Mouse (Mus musculus): ENCODE results near the gene Enpp1.

DNA sequence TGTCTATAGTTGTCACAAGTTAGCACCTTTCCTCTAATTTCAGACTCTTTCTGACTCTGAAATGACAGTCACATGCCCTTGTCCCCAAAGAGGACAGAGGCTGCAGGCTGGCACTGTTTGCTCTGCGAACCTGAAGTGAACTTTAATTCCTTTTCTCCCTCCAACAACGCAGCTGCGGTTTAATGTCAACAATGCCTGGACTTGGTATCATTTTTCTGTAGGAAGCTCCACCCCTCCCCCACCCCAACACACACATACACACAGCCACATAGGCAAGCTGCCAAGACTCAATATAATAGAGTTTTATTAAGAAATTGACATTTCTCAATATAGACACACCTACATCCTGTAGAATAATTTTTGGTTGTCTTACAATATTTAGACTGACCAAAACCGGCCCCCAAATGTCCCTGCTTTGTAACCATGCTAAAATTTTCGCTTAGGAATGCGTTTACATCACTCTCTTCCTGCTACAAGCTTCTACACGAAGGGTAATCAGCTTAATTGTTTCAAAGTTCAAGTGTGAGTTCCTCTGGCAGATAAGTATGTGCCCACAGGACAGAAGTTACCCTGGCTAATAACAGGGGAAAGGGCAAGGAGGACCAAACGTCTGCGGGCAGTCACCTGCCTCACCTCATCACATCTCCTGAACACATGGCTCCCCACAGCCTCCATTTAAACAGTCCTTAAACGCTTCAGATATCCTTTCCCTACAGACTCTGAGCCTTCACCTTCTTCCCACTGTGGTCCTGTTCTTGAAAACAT lies 73.5 kb downstream of the Enpp1 start:
- TF ChIP-seq CTCF (IDR thresholded peaks at IDR 0.05; ENCODE audit: low read depth) (no peak), EP300 (IDR thresholded peaks at IDR 0.05; ENCODE audit: low read depth) (no peak)

Data from liver, postnatal 0 days (tissue).